Mouse (Mus musculus): ENCODE results near the gene Creb3l1.

- TF ChIP-seq CTCF (IDR thresholded peaks at IDR 0.05) (no peak; the same call in 1 of the 2 replicates), EP300 (IDR thresholded peaks at IDR 0.05; ENCODE audit: insufficient read depth, low read depth, low read length) (peak; percentile 83; the same call in 1 of the 2 replicates), POLR2A (IDR thresholded peaks at IDR 0.05; ENCODE audit: insufficient read depth, low read depth, low read length) (no peak)
Observed at GRCm38 (mm10) chr2:91987542-91987941, 36.8 kb downstream of the Creb3l1 start.

All from heart, adult 2 months (tissue).